Mouse (Mus musculus) cerebellum, postnatal 14 days (tissue): ENCODE measurements around the gene Cradd.

Experiments
- DNase-seq, 2 experiments: peaks; one replicate each; pipeline ENCODE4 v3.0.0; 2021; ENCODE audit warnings: mixed read lengths in 2 of 2

The Cradd gene

GRCm38 (mm10) chr10:95323393-95324277 is at the start of gene Cradd:
Gene Cradd, minus strand, starts transcription at chr10:95324133.
- DNase-seq = peak; percentile 89 to 92

GRCm38 (mm10) chr10:95373340-95373739 is 49.4 kb upstream of the Cradd start:
- DNase-seq = no peak

GRCm38 (mm10) chr10:95371942-95372341 is 48.0 kb upstream of the Cradd start:
- DNase-seq = no peak

- DNase-seq = no peak
Observed at GRCm38 (mm10) chr10:95369190-95369589, 45.3 kb upstream of the Cradd start.

GRCm38 (mm10) chr10:95368151-95368550 is 44.2 kb upstream of the Cradd start:
- no peak for DNase-seq

GRCm38 (mm10) chr10:95367661-95368089 is 43.7 kb upstream of the Cradd start:
- DNase-seq = no peak

- no peak for DNase-seq
Observed at GRCm38 (mm10) chr10:95367241-95367640, 43.3 kb upstream of the Cradd start.

- DNase-seq = no peak
Observed at GRCm38 (mm10) chr10:95362326-95362725, 38.4 kb upstream of the Cradd start.

- DNase-seq = no peak
Observed at GRCm38 (mm10) chr10:95361260-95361841, 37.4 kb upstream of the Cradd start.

GRCm38 (mm10) chr10:95360048-95360447 is 36.1 kb upstream of the Cradd start:
- DNase-seq = no peak

GRCm38 (mm10) chr10:95357721-95358120 is 33.8 kb upstream of the Cradd start:
- DNase-seq = no peak

- no peak for DNase-seq
Observed at GRCm38 (mm10) chr10:95356711-95357110, 32.8 kb upstream of the Cradd start.

- DNase-seq = no peak
Observed at GRCm38 (mm10) chr10:95355678-95356268, 31.8 kb upstream of the Cradd start.

GRCm38 (mm10) chr10:95354673-95355072 is 30.7 kb upstream of the Cradd start:
- no peak for DNase-seq

GRCm38 (mm10) chr10:95354047-95354446 is 30.1 kb upstream of the Cradd start:
- no peak for DNase-seq

- DNase-seq = no peak
Observed at GRCm38 (mm10) chr10:95348457-95348856, 24.5 kb upstream of the Cradd start.

GRCm38 (mm10) chr10:95347776-95348175 is 23.8 kb upstream of the Cradd start:
- no peak for DNase-seq

- no peak for DNase-seq
Observed at GRCm38 (mm10) chr10:95342833-95343590, 19.1 kb upstream of the Cradd start.

- DNase-seq = no peak
Observed at GRCm38 (mm10) chr10:95340676-95341075, 16.7 kb upstream of the Cradd start.

- DNase-seq = no peak
Observed at GRCm38 (mm10) chr10:95337589-95337988, 13.7 kb upstream of the Cradd start.

- DNase-seq = no peak
Observed at GRCm38 (mm10) chr10:95336781-95337544, 13.0 kb upstream of the Cradd start.

GRCm38 (mm10) chr10:95334826-95335225 is 10.9 kb upstream of the Cradd start:
- DNase-seq = no peak
